Mouse (Mus musculus) spleen, adult 2 months (tissue): ENCODE results near the gene Rtn3. TPM values are rescaled to one million over a fixed set of nuclear protein-coding genes. Genes with fewer than 3 reads are reported as not detected.

Experiments used
- DNase-seq, 2 experiments: peaks; one replicate each; pipeline versions ENCODE4 v3.0.0 to v3.0.0-alpha.2; 2012 to 2021; ENCODE audit warnings: low spot score in 2 of 2, low read depth in 1 of 2
- H3K27ac ChIP-seq: fragments of 200-500 bp; 2 replicates; pipeline ENCODE4 v1.5.1; 2012; ENCODE audit warnings: low read length, inconsistent platforms; ENCODE audit not compliant: insufficient read depth
- H3K27me3 ChIP-seq: fragments of 200-500 bp; 2 replicates; pipeline ENCODE4 v1.6.1; 2012; ENCODE audit warnings: mild to moderate bottlenecking, moderate library complexity, low read length, inconsistent platforms; ENCODE audit not compliant: control insufficient read depth, insufficient read depth
- H3K36me3 ChIP-seq: fragments of 200-500 bp; 2 replicates; pipeline ENCODE4 v1.6.1; 2012; ENCODE audit warnings: mild to moderate bottlenecking, low read length, inconsistent platforms; ENCODE audit not compliant: control insufficient read depth, insufficient read depth
- H3K4me1 ChIP-seq: fragments of 200-500 bp; 2 replicates; pipeline ENCODE4 v1.6.1; 2011; ENCODE audit warnings: inconsistent platforms; ENCODE audit not compliant: control insufficient read depth, insufficient read depth, insufficient read length
- H3K4me3 ChIP-seq: fragments of 200-500 bp; 2 replicates; pipeline ENCODE4 v1.5.1; 2011; ENCODE audit warnings: mild to moderate bottlenecking, inconsistent platforms; ENCODE audit not compliant: insufficient read depth, insufficient read length; ENCODE audit errors: extremely low read depth
- CTCF ChIP-seq: fragments of 200-500 bp; IDR thresholded peaks from 2 replicates; pipeline ENCODE4 v1.5.1; 2011; ENCODE audit warnings: mild to moderate bottlenecking, inconsistent platforms; ENCODE audit not compliant: insufficient read depth, insufficient read length, insufficient replicate concordance; ENCODE audit errors: extremely low read depth
- POLR2A ChIP-seq: fragments of 200-500 bp; IDR thresholded peaks from 2 replicates; pipeline ENCODE4 v1.6.1; 2011; ENCODE audit warnings: low read depth, low read length, inconsistent platforms
- WGBS: fragments of 180-500 bp; shearing (Covaris S2); methylation state at CpG from one replicate; pipeline ENCODE4 v1.1.7; 2018; 5-methylcytosine and 5-hydroxymethylcytosine counted together
- polyA plus RNA-seq: library from polyadenylated mRNA; depleted of rRNA; stranded (reverse); fragments of >200 nt; gene quantifications from 2 replicates; pipeline ENCODE4 v1.2.3, GENCODE M21; 2012; rRNA removed

Gene Rtn3
- polyA plus RNA-seq, 1 experiment, result 39.6 TPM

DNA sequence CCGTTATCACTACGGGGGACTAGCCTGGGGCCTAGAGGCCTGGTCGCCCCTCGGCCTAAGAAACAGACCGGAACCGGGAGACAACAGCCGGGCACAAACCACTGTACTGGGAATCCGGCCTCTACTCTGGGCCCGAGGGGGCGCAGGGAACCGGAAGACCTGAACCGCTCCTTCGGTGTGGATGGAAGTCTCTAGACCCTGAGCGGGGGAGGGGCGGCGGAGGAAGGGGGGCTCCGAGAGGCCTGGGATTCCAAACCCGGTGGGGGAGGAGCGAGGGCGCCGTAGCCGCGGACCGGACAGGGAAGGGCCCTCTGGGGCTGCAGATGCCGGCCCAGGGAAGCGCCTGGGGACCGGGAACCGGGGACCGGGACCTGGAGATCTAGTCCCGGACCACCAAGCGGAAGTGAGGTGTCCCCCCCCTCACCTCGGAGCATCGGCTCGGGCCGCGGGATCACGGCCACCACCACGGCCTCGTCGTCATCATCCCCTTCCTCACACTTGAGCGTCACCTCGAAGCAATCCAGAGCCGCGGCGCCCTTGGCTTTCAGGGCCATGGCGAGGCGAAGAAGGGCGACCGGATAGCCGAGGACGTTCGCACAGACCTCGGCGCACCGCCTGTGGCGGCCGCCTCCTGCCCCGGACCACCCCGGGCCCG lies 100.7 kb downstream of the Rtn3 start:
- 1% methylated on average over 51 of the region's 60 CpGs for WGBS
- H3K4me3 ChIP-seq, result peak overlapping the region; percentile 77
- H3K27me3 ChIP-seq, result no peaks in the 10 kb centered on the region
- no peaks in the 10 kb centered on the region for H3K36me3 ChIP-seq
- peak overlapping the region; percentile 31 for H3K27ac ChIP-seq
- H3K4me1 ChIP-seq, result no peaks in the 10 kb centered on the region
- TF ChIP-seq POLR2A, result no peak
- TF ChIP-seq CTCF, result no peak
- DNase-seq, result peak in 1 of 2 experiments; percentile 40

DNA sequence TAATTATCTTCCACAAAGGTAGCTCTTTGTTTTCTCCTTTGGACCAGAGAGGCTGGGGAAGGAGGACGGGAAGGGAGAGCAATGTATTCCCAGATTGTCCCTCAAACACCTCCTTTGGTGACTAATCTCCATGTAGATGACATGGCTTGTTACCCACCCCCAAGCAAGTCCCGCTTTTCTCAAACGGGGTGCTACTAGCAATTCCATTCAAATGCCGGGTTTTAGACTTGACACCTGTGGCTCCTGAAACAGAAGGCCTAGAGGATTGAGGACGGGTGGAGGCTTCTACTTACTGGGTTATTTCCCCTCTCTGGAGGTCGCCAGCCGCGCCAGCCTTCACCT lies 101.2 kb downstream of the Rtn3 start:
- Histone ChIP-seq H3K36me3 (no peaks in the 10 kb centered on the region), H3K27ac (no peak overlapping the region), H3K4me1 (no peaks in the 10 kb centered on the region), H3K27me3 (no peaks in the 10 kb centered on the region), H3K4me3 (peak overlapping the region; percentile 77; the same call in 1 of the 2 replicates)
- TF ChIP-seq CTCF (no peak), POLR2A (no peak)
- DNase-seq, result no peak
- WGBS, result 30% methylated on average over 8 of the region's 8 CpGs

DNA sequence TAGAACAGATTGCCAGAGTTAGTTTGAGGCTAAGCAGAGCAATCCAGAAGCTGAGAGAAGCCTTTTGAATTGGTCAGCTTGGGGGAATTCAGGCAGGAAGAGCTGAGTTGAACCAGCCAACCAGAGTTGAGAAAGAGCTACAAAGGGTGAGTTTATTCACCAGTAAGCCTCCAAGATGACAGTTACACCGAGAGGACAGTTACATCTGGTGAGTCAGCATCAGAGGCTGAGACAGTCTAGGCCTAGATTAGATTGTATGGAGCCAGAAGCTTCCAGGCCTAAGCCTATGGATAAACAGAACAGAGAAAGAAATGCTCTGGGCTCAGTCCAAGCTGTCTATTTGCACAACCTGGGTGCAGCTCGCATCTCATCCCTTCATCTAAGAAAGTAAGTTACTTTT lies 105.4 kb downstream of the Rtn3 start:
- no peak for TF ChIP-seq CTCF
- no peak for TF ChIP-seq POLR2A

More for the DNA sequence above, 105.4 kb downstream of the Rtn3 start:
- no peaks in the 10 kb centered on the region for H3K4me1 ChIP-seq
- 83% methylated on average over 2 of the region's 2 CpGs for WGBS
- H3K4me3 ChIP-seq, result no peak overlapping the region
- H3K27ac ChIP-seq, result no peak overlapping the region
- H3K27me3 ChIP-seq, result no peaks in the 10 kb centered on the region
- DNase-seq, result no peak
- H3K36me3 ChIP-seq, result peaks cover 14% of the 10 kb centered on the region

Other genes with a start within 250 kb of the Rtn3 start
- 20.5 and 25.1 TPM in 2 replicates for gene Naa40, start 242.1 kb downstream of the Rtn3 start, polyA plus RNA-seq
- 1.8 and 3.5 TPM in 2 replicates for gene Rcor2, start 216.0 kb downstream of the Rtn3 start, polyA plus RNA-seq
- 84.8 and 111 TPM in 2 replicates for gene Mark2, start 141.4 kb downstream of the Rtn3 start, polyA plus RNA-seq
- gene Spindoc, start 100.3 kb downstream of the Rtn3 start, polyA plus RNA-seq, result 10.3 and 12.2 TPM in 2 replicates
- gene 2700081O15Rik, start 65.7 kb downstream of the Rtn3 start, polyA plus RNA-seq, result 10.1 and 12.3 TPM in 2 replicates
- 6.1 and 6.7 TPM in 2 replicates for gene Atl3, start 10.8 kb upstream of the Rtn3 start, polyA plus RNA-seq
- gene Pla2g16, start 74.2 kb upstream of the Rtn3 start, polyA plus RNA-seq, result 15.2 and 17.2 TPM in 2 replicates
- gene Lgals12, start 123.9 kb upstream of the Rtn3 start, polyA plus RNA-seq, result 0.14 and 0.35 TPM in 2 replicates
- not detected in 2 replicates for gene Hrasls5, start 129.3 kb upstream of the Rtn3 start, polyA plus RNA-seq
- gene Slc22a19, start 228.0 kb upstream of the Rtn3 start, polyA plus RNA-seq, result not detected in 2 replicates